Mouse (Mus musculus) megakaryocyte, embryonic 14.5 days (primary cell): ENCODE data around the gene Cpeb2. TPM values are rescaled to one million over a fixed set of nuclear protein-coding genes. Genes with fewer than 3 reads are reported as not detected.

ENCODE experiments used
- H3K27me3 ChIP-seq: replicated peaks from 2 replicates; pipeline ENCODE3; 2012; ENCODE audit warnings: inconsistent platforms
- H3K36me3 ChIP-seq: replicated peaks from 2 replicates; pipeline ENCODE3; 2012; ENCODE audit warnings: low read length, inconsistent platforms, mixed read lengths
- H3K4me1 ChIP-seq: 2 replicates; pipeline ENCODE4 v1.6.1; 2012; ENCODE audit warnings: inconsistent platforms
- H3K4me3 ChIP-seq: replicated peaks from 2 replicates; pipeline ENCODE3; 2012; ENCODE audit warnings: moderate library complexity, mild to moderate bottlenecking, inconsistent platforms
- H3K9me3 ChIP-seq: 2 replicates; pipeline ENCODE4 v1.6.1; 2012; ENCODE audit warnings: inconsistent platforms
- FLI1 ChIP-seq: IDR thresholded peaks from 2 replicates; pipeline ENCODE4 v1.6.1; 2012; ENCODE audit warnings: low read length, inconsistent platforms, mixed read lengths
- GATA1 ChIP-seq: IDR thresholded peaks from 3 replicates; pipeline ENCODE4 v1.6.1; 2012; ENCODE audit warnings: mixed read lengths, low read length, inconsistent platforms, borderline replicate concordance
- polyA plus RNA-seq: library from polyadenylated mRNA; stranded (reverse); fragments of >175 nt; gene quantifications from 2 replicates; pipeline ENCODE4 v1.2.3, GENCODE M21; 2012; ENCODE audit warnings: low replicate concordance; ENCODE audit not compliant: insufficient read depth

Gene Cpeb2
- 19.3 and 101 TPM in 2 replicates for polyA plus RNA-seq

DNA sequence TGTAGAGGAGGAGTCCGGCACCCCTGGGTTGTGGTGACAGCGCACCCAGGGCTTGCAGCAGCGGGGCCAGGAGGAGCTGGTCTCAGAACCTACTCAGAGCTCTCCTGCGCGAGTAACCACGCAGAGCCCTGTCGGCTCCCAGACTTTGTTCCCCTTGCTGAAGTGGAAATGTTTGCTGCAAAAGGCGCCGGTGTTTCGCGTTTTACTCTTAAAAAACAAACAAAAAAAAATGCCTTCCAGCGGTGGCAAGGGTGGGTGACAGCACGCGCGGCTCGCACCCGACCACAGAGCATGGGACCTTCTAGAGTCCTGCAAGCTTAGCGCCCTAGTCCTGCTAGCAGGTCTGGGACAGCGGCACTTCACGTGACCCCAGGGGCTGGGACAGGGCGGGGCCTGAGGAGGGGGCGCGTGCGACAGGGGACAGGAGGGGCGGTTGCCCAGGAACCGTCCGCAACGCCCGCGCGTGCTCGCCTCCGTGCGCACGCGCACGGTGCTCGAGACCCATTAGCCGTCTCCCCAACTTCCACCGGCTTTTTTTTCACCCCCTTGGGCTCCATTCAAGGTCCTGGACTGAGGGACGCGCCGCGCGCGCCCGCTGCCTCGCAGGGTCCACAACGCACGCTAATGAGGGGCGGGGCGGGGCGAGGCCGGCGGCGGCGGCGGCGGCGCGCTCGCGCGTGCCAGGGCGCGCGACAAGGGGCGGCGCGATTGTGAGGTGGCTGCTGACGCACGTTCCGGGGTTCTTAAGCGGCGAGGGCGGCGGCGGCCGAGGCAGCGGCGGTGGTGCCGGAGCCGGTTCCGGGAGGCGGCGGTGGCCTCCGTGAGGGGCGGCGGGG, at the start of gene Cpeb2:
Gene Cpeb2, plus strand, starts transcription at position 691 of the 836 bp plus-strand sequence.
- TF ChIP-seq GATA1 (no peak), FLI1 (no peak)
- Histone ChIP-seq H3K9me3 (no peaks in the 10 kb centered on the region), H3K4me1 (peaks cover 23% of the 10 kb centered on the region), H3K27me3 (no peaks in the 10 kb centered on the region), H3K4me3 (peak within 1 kb of the TSS; percentile 93), H3K36me3 (peaks cover 12% of the 10 kb centered on the region)

DNA sequence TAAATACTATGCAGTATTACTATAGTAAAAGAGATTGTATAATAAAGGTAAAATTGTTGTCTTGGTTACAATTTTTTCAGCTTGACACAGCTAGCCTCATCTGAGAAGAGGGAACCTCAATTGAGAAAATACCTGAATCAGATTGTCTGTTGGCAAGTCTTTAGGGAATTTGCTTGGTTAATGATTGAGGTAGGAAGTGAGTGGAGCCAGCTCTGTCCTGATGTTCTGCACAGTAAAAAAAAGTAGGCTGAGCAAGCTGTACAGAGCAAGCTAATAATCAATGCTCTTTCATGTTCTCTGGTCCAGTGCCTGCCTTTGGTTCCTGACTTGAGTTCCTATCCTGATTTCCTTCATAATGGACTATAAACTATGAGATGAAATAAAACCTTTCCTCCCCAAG, 49.4 kb upstream of the Cpeb2 start:
- TF ChIP-seq GATA1 (no peak), FLI1 (no peak)
- Histone ChIP-seq H3K4me3 (no peak overlapping the region), H3K4me1 (peaks cover 49% of the 10 kb centered on the region), H3K9me3 (no peaks in the 10 kb centered on the region), H3K27me3 (no peaks in the 10 kb centered on the region), H3K36me3 (no peaks in the 10 kb centered on the region)

DNA sequence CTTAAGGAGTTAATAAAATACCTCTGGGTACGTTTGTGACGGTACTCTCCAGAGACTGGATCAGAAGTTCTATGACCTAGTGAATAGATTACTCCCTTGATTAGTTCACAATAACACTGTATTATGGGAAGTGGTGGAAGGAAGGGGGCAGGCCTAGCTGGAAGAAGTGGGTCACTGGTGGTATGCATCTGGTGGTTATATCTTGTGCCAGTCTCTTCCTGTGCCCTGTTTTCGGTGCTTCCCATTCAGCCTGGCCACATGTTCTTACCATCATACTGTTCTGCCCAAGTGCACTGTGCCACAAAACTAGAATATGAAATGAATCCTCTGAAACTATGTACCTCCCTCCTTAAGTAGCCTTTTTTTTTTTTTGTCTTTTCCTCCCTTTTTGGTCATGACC, 48.1 kb upstream of the Cpeb2 start:
- no peaks in the 10 kb centered on the region for H3K36me3 ChIP-seq
- peaks cover 58% of the 10 kb centered on the region for H3K4me1 ChIP-seq
- no peak for TF ChIP-seq GATA1
- no peak for TF ChIP-seq FLI1
- H3K27me3 ChIP-seq, result no peaks in the 10 kb centered on the region
- no peaks in the 10 kb centered on the region for H3K9me3 ChIP-seq
- H3K4me3 ChIP-seq, result peak overlapping the region; percentile 17

DNA sequence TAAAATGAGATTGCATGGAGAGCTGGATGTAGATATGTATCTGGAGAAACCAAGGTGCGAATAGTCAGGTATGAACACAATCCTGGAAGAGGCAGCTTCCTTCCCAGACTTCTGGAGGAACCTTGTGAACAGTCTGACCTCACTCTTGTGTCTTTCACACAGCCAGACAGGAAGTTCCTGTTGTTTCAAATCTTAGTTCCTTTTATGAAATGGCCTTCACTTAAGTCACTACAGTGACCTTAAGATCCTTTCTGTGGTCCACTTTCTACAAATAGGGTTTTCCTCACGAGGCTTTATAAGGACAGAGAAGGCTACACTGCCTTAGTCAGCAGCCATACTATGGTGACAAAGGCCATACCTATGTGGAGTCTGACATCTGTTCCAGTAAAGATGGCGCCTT, 47.5 kb upstream of the Cpeb2 start:
- Histone ChIP-seq H3K27me3 (no peaks in the 10 kb centered on the region), H3K4me3 (no peak overlapping the region), H3K4me1 (peaks cover 59% of the 10 kb centered on the region), H3K36me3 (no peaks in the 10 kb centered on the region), H3K9me3 (no peaks in the 10 kb centered on the region)
- TF ChIP-seq FLI1, result no peak
- no peak for TF ChIP-seq GATA1

DNA sequence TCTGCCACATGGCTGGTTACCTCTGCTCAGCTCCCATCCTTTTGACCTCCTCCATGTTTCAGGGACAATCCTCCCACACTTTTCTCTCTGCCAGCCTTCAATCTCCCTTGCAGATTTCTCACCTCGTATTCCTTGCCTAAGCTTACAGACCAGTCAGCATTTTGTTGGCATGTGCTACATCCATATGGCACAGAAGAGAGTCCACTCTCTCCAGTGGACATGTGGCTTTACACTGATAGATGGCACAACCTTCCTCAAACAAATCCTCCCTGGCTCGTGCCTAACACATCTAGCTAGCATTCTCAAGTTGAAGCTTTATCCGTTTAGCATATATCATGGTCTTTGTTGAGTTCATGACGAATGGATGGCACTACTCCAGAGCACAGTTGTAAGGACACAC, 32.3 kb upstream of the Cpeb2 start:
- H3K9me3 ChIP-seq, result no peaks in the 10 kb centered on the region
- TF ChIP-seq GATA1, result no peak
- H3K4me1 ChIP-seq, result peaks cover 26% of the 10 kb centered on the region
- H3K36me3 ChIP-seq, result no peaks in the 10 kb centered on the region
- H3K27me3 ChIP-seq, result no peaks in the 10 kb centered on the region
- H3K4me3 ChIP-seq, result no peak overlapping the region

DNA sequence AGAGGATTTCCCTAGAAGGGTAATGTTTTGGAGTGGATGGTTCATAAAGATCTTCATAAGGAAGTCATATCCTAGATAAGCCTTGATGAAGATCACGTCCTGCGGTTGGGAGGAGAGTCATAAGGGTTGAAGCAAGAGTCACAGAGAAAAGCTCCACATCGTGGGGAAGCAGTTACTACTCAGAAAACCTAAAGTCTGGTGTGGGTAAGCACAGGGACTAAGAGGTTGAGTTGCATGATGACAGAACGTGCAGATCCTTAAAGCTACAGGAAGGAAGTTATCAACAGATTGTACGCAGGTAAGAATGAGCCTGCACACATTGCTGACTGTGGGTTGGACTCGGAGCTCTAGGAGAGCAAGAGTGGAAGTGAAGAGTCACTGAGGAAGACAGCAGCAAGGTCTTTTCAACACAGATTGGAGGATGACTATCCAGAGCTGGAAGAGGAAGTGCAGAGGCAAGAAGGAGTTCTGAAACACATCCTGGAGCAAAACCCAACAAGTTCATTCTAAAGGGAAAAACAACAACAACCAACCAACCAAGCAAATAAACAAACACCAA, 26.4 kb upstream of the Cpeb2 start:
- Histone ChIP-seq H3K9me3 (no peaks in the 10 kb centered on the region), H3K4me3 (no peak overlapping the region), H3K4me1 (peaks cover 14% of the 10 kb centered on the region), H3K36me3 (no peaks in the 10 kb centered on the region), H3K27me3 (no peaks in the 10 kb centered on the region)
- no peak for TF ChIP-seq GATA1

DNA sequence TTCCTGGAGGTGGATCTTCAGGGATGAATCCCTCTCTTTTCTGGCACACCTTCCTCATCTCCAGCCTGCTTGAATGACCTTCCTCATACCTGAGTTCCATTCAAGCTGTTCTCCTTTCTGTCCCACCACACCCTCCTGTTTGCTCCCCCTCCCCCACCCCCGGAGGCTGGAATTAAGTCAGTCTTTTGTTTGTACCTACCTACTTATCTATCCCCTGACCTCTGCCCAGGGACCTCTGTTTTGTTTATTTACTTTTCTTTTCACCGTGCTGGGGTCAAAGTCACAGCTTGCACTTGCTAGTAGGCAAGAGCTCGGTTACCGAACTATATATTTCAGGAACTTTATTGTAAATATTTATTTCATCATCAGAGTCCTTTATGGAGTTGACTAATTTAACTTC, 15.5 kb upstream of the Cpeb2 start:
- H3K36me3 ChIP-seq, result no peaks in the 10 kb centered on the region
- peaks cover 28% of the 10 kb centered on the region for H3K4me1 ChIP-seq
- H3K4me3 ChIP-seq, result no peak overlapping the region
- no peak for TF ChIP-seq FLI1
- no peak for TF ChIP-seq GATA1
- H3K27me3 ChIP-seq, result no peaks in the 10 kb centered on the region
- H3K9me3 ChIP-seq, result no peaks in the 10 kb centered on the region

DNA sequence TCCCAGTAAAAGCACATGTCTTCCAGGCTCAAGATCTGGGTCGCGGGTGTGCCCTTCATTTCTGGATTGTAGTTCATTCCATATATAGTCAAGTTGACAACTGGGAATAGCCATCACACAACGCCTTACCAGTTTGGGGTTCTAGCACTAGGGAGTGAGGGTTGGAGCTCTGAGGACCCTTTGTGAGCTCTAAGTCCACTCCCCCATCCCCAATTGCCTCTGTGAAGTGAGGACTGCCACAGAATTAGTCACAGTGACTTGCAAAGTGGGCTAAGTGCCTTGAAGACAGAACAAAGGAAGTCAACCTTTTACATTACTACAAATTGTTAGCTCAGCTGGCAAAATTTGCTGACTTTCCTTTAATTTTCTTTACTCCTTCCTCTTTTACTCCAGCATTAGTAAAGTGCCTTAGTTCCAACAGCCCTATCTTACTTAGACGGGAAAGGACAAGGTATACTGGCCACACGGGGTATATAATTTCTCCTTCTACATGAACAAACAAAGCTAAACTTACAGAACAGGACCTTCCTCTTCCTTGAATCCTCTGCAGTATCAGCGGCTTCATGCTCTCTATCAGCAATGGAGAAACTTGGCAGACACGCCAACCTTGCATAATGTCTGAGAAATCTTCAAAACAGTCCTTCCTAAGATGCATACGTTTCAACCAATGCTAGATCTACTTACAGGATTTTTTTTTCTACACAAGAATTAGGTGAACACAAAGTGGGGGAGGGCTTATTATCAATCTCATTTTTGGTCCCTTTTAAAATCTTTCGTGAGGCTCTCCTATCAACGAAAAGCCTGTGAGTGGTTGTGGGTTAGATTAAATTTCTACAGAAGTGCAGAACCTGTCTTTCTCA, 14.8 kb upstream of the Cpeb2 start:
- Histone ChIP-seq H3K4me3 (no peak overlapping the region), H3K4me1 (peaks cover 28% of the 10 kb centered on the region), H3K36me3 (no peaks in the 10 kb centered on the region), H3K9me3 (no peaks in the 10 kb centered on the region), H3K27me3 (no peaks in the 10 kb centered on the region)
- TF ChIP-seq FLI1 (no peak), GATA1 (no peak)

DNA sequence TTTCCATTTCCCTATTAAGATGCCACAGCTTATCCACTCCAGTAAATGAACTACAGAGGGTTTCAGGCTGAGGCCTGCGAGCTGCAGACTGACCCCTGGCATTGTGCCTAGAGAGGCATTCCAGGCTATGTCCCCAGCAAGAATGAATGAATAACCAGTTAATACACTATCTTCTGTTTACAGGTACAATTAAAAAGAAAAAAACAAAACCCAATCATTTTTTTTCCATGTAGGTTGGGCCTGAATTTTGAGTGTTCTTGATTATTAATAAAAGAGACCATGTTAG, 14.2 kb upstream of the Cpeb2 start:
- H3K4me1 ChIP-seq, result peaks cover 28% of the 10 kb centered on the region
- no peaks in the 10 kb centered on the region for H3K36me3 ChIP-seq
- H3K9me3 ChIP-seq, result no peaks in the 10 kb centered on the region
- H3K27me3 ChIP-seq, result no peaks in the 10 kb centered on the region
- TF ChIP-seq GATA1 (no peak), FLI1 (no peak)
- no peak overlapping the region for H3K4me3 ChIP-seq

DNA sequence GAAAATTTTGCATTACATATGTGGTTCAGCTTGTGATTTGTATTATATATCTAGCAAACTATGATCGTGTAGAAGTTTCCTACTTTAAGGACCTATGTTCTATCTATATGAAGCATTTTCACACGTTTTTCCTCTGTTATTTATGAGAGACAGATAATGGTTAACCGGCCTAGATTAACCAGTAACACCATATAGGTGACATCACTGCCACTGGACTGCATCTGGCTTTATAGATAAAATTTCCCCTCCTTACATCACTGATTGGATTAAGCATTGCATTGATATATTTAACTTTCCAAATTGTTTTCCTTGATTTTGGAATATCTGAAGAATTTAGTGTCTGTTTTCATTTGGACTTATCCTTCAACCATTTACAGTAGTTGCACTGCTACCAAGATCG, 9.6 kb upstream of the Cpeb2 start:
- Histone ChIP-seq H3K4me1 (peaks cover 34% of the 10 kb centered on the region), H3K36me3 (no peaks in the 10 kb centered on the region), H3K27me3 (no peaks in the 10 kb centered on the region), H3K9me3 (no peaks in the 10 kb centered on the region), H3K4me3 (no peak overlapping the region)
- TF ChIP-seq FLI1 (no peak), GATA1 (no peak)
